In the genomic region with DNA sequence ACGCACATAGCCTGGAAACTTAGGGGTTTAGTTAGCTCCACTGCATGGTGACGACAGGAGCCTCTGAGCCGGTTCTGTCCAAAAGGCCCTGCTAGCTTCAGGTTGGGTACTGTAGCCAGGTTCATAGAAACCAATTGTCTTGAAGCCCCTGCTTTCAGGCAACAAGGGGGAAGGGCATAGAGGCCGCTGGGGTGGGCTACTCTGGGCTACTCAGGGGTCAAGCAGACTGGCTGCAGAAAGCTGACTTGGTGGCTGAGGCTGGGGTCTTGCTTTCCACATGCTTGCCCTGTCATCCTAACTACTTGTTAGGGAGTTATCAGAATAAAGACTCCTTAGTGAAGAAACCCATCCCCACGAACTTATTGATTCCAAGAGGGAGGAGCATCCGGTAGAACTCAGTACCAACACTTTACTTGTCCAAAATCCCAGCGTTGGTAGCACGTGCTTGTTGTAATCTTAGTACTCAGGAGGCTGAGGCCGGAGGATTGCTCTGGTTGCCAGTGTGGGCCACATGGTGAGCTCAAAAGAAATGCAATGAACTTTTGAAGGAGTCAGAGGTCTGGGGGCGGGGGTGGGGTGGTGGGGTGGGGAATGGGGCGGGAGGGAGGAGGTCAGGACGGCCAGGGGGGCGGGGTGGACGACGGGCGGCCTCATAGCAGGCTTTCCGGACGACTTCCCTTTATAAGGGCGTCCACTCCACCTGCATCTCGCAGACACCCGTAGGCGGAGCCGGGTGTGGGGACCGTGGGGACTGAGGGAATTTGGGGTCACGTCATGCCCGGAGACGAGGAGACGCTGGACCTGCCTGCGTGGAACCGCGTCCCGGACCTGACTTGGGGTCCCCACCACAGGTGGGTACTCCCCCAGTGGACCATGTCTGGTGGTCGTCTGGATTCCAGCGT, we compare ENCODE assay signal across 8 mouse cellular contexts. TPM values are rescaled to one million over a fixed set of nuclear protein-coding genes. Genes with fewer than 3 reads are reported as not detected.
DNase-seq lines count a peak whose midpoint lies in the region; ATAC-seq lines count a peak whose summit lies in the region.

A gene (plus strand): TSS at position 678 of the 902 bp plus-strand sequence.

- no peak for DNase-seq in heart, embryonic 10.5 days (ENCODE audit: low spot score)
- no peak for DNase-seq in heart, postnatal 25 days (ENCODE audit: low spot score)
- DNase-seq in layer of hippocampus, postnatal 25 days (ENCODE audit: extremely low spot score in 1 of 2, low spot score in 1 of 2) = no peak
- no peak for DNase-seq in layer of hippocampus, adult 8-10 months (ENCODE audit: low spot score in 2 of 2)

- peak within 1 kb of the TSS; percentile 96 for H3K4me2 ChIP-seq in embryonic facial prominence, embryonic 12.5 days (replicated peaks)
- H3K4me2 ChIP-seq in hindbrain, embryonic 15.5 days = peak within 1 kb of the TSS; percentile 94
- peak within 1 kb of the TSS; percentile 66 for H3K4me2 ChIP-seq in liver, embryonic 16.5 days (ENCODE audit: low read depth, low read length)

- no peaks in the 10 kb centered on the region for H3K9me3 ChIP-seq in heart, embryonic 10.5 days
- peaks cover 4% of the 10 kb centered on the region; the same call in 1 of the 2 replicates for H3K9me3 ChIP-seq in embryonic facial prominence, embryonic 12.5 days
- no peaks in the 10 kb centered on the region for H3K9me3 ChIP-seq in hindbrain, embryonic 15.5 days
- no peaks in the 10 kb centered on the region for H3K9me3 ChIP-seq in liver, embryonic 16.5 days (replicated peaks; ENCODE audit: control insufficient read depth, low read length)

- WGBS in heart, embryonic 10.5 days = 12% methylated on average over 34 of the region's 34 CpGs
- 12% methylated on average over 34 of the region's 34 CpGs for WGBS in embryonic facial prominence, embryonic 12.5 days
- 12% methylated on average over 33 of the region's 34 CpGs for WGBS in hindbrain, embryonic 15.5 days
- WGBS in liver, embryonic 16.5 days (ENCODE audit: insufficient replicate concordance) = 8% methylated on average over 34 of the region's 34 CpGs

- peaks cover 24% of the 10 kb centered on the region for H3K4me1 ChIP-seq in heart, embryonic 10.5 days
- H3K4me1 ChIP-seq in embryonic facial prominence, embryonic 12.5 days = peaks cover 20% of the 10 kb centered on the region
- peaks cover 10% of the 10 kb centered on the region for H3K4me1 ChIP-seq in hindbrain, embryonic 15.5 days (replicated peaks)
- no peaks in the 10 kb centered on the region; the same call in 1 of the 2 replicates for H3K4me1 ChIP-seq in liver, embryonic 16.5 days (ENCODE audit: control insufficient read depth, low read depth, low read length)

- peak within 1 kb of the TSS; percentile 50 for H3K9ac ChIP-seq in embryonic facial prominence, embryonic 12.5 days
- 0 out of 2 replicates have a peak within 1 kb of the TSS, but pooled peaks have one; percentile 16 for H3K9ac ChIP-seq in hindbrain, embryonic 15.5 days
- peak within 1 kb of the TSS; percentile 48 for H3K9ac ChIP-seq in liver, embryonic 16.5 days (ENCODE audit: low read depth, low read length)

- peaks cover 45% of the 10 kb centered on the region for H3K27me3 ChIP-seq in heart, embryonic 10.5 days (ENCODE audit: insufficient read depth, poor library complexity, severe bottlenecking)
- peaks cover 28% of the 10 kb centered on the region for H3K27me3 ChIP-seq in embryonic facial prominence, embryonic 12.5 days
- H3K27me3 ChIP-seq in hindbrain, embryonic 15.5 days = peaks cover 21% of the 10 kb centered on the region
- H3K27me3 ChIP-seq in liver, embryonic 16.5 days (ENCODE audit: control insufficient read depth, insufficient read depth, low read depth, low read length) = no peaks in the 10 kb centered on the region; the same call in 1 of the 2 replicates

- H3K27ac ChIP-seq in heart, embryonic 10.5 days = peak within 1 kb of the TSS; percentile 69
- no peak within 1 kb of the TSS for H3K27ac ChIP-seq in embryonic facial prominence, embryonic 12.5 days
- H3K27ac ChIP-seq in hindbrain, embryonic 15.5 days (replicated peaks) = no peak within 1 kb of the TSS
- H3K27ac ChIP-seq in liver, embryonic 16.5 days (ENCODE audit: low read length) = peak within 1 kb of the TSS; percentile 41; the same call in 1 of the 2 replicates

- intact Hi-C loops in heart, postnatal 25 days (cut with DNase I) = no loop called here

- H3K4me3 ChIP-seq in heart, embryonic 10.5 days = peak within 1 kb of the TSS; percentile 65
- H3K4me3 ChIP-seq in embryonic facial prominence, embryonic 12.5 days = peak within 1 kb of the TSS; percentile 43
- H3K4me3 ChIP-seq in hindbrain, embryonic 15.5 days = peak within 1 kb of the TSS; percentile 40
- peak within 1 kb of the TSS; percentile 57 for H3K4me3 ChIP-seq in liver, embryonic 16.5 days (ENCODE audit: low read depth, low read length)

- H3K36me3 ChIP-seq in heart, embryonic 10.5 days = no peaks in the 10 kb centered on the region
- no peaks in the 10 kb centered on the region for H3K36me3 ChIP-seq in embryonic facial prominence, embryonic 12.5 days
- H3K36me3 ChIP-seq in hindbrain, embryonic 15.5 days = no peaks in the 10 kb centered on the region
- H3K36me3 ChIP-seq in liver, embryonic 16.5 days (ENCODE audit: control insufficient read depth, insufficient read depth) = no peaks in the 10 kb centered on the region

- peak; percentile 32; the same call in 1 of the 2 replicates for ATAC-seq in embryonic facial prominence, embryonic 12.5 days (ENCODE audit: insufficient number of reproducible peaks, insufficient read depth, low FRiP score, low TSS enrichment)
- no peak for ATAC-seq in hindbrain, embryonic 15.5 days (ENCODE audit: low FRiP score, low read depth)
- peak; percentile 73 for ATAC-seq in liver, embryonic 16.5 days (ENCODE audit: low read depth)
- ATAC-seq in neutrophil, adult 5-6 weeks (ENCODE audit: extremely low read depth, insufficient number of reproducible peaks, low FRiP score, poor library complexity, severe bottlenecking) = peak; percentile 41; the same call in 1 of the 2 replicates

RNA-seq across cellular contexts. Expression of the gene that starts here (rescaled TPM):
- 0.18 and 0.44 TPM in 2 replicates for polyA plus RNA-seq in heart, embryonic 10.5 days (2016; fragmentation: Nextera tagmentation; extraction: Ambion mirVana)
- total RNA-seq in heart, postnatal 25 days (2021) = under 1 TPM in 1 of 2 experiments, not detected in 1; 0.42 TPM
- 0.27 and 0.88 TPM in 2 replicates for polyA plus RNA-seq in embryonic facial prominence, embryonic 12.5 days (2016; fragmentation: Nextera tagmentation; extraction: Ambion mirVana)
- polyA plus RNA-seq in hindbrain, embryonic 15.5 days (2015; fragmentation: Nextera tagmentation; extraction: Ambion mirVana) = 0.27 and 0.28 TPM in 2 replicates
- polyA plus RNA-seq in liver, embryonic 16.5 days (2015; fragmentation: Nextera tagmentation; extraction: Ambion mirVana) = 9.5 TPM in 2 replicates
- total RNA-seq in neutrophil, adult 5-6 weeks (2017) = 41.9 and 53.3 TPM in 2 replicates
- not detected for total RNA-seq in layer of hippocampus, postnatal 25 days (2021)
- total RNA-seq in layer of hippocampus, adult 8-10 months (2022) = under 1 TPM in 2 of 4 experiments, not detected in 2; 0.34 to 0.36 TPM

Comparison
In these comparisons a context has a peak if more than half of its experiments do, and no peak if none do; other contexts are left out.
1. RNA of the gene that starts here (total RNA-seq): 41.9 to 53.3 TPM in neutrophil, adult 5-6 weeks; 0.42 TPM in heart, postnatal 25 days, 0.34 to 0.36 TPM in layer of hippocampus, adult 8-10 months and not detected in layer of hippocampus, postnatal 25 days; every median in the first group is over 10 times any median in the second.
2. Peak in ATAC-seq, H3K4me3 ChIP-seq, H3K9ac ChIP-seq and H3K4me2 ChIP-seq in embryonic facial prominence, embryonic 12.5 days; RNA of the gene not detected or under 1 TPM.
3. H3K27ac ChIP-seq: peak in heart, embryonic 10.5 days (single experiment) and liver, embryonic 16.5 days (single experiment); none in embryonic facial prominence, embryonic 12.5 days (single experiment) and hindbrain, embryonic 15.5 days (single experiment).
4. Peak in every context shown above with its lines, with median percentiles within 50 percentile points of each other: H3K4me3 ChIP-seq, H3K4me2 ChIP-seq and H3K9ac ChIP-seq.